In the genomic region with DNA sequence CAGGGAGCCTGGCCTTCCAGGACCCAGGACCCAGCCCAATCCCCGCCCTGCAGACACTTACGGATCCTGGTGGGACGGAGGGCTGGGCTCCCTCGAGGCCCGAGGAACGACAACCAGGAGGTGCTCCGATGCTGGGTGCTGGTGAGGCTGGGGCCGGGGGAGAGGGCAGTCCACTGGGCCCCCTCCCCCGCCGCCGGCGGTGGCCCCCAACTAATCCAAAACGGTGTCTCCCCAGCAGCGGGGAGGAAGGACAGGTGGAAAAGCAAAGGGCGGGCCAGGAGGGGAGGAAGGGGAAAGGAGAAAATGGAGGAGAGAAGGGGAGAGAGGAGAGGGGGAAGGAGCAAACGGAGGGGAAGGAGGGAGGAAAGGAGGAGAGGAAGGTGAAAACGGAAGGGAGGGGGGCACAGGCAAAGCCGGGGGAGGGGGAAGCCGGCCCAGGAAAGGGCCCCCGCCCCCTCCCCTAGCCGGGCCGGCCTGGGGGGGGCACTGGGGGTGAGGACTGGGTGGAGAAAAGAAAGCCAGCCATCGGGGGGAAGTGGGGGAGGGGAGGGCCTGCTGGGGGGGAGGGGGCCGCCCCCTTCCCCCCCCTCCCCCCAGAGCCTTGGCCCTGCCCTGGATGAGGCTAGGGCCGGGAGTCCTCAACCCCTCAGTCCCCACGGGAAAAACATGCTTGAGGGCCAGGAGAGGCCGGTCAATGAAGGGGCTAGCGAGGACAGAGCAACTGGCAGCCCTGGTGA, we compare ENCODE assay signal across 8 mouse cellular contexts. TPM values are rescaled to one million over a fixed set of nuclear protein-coding genes. Genes with fewer than 3 reads are reported as not detected.
DNase-seq lines count a peak whose midpoint lies in the region; ATAC-seq lines count a peak whose summit lies in the region.

A gene (minus strand): TSS at position 368 of the 737 bp plus-strand sequence.
A gene (plus strand): TSS at position 589 of the 737 bp plus-strand sequence.

- no peaks in the 10 kb centered on the region for H3K27me3 ChIP-seq in hindbrain, embryonic 12.5 days
- no peaks in the 10 kb centered on the region for H3K27me3 ChIP-seq in limb, embryonic 13.5 days
- H3K27me3 ChIP-seq in neural tube, embryonic 15.5 days (replicated peaks), result no peaks in the 10 kb centered on the region

- H3K4me2 ChIP-seq in hindbrain, embryonic 12.5 days (replicated peaks), result peak within 1 kb of the TSS; percentile 94
- H3K4me2 ChIP-seq in limb, embryonic 13.5 days (replicated peaks), result peak within 1 kb of the TSS; percentile 91
- H3K4me2 ChIP-seq in neural tube, embryonic 15.5 days, result peak within 1 kb of the TSS; percentile 86

- peak; percentile 46 for DNase-seq in embryo, embryonic 10 days (ENCODE audit: low spot score)
- DNase-seq in embryo, embryonic 9.5 days (ENCODE audit: extremely low spot score), result no peak
- no peak for DNase-seq in urinary bladder, adult 2 months (ENCODE audit: low spot score)
- DNase-seq in urinary bladder, postnatal 36 days (ENCODE audit: low spot score in 2 of 2), result no peak
- no peak for DNase-seq in spleen, postnatal 14 days (ENCODE audit: low spot score in 2 of 2)

- peak within 1 kb of the TSS; percentile 95 for H3K27ac ChIP-seq in hindbrain, embryonic 12.5 days
- H3K27ac ChIP-seq in limb, embryonic 13.5 days, result peak within 1 kb of the TSS; percentile 86
- peak within 1 kb of the TSS; percentile 95 for H3K27ac ChIP-seq in neural tube, embryonic 15.5 days (replicated peaks)

- H3K36me3 ChIP-seq in hindbrain, embryonic 12.5 days, result peaks cover 14% of the 10 kb centered on the region
- peaks cover 21% of the 10 kb centered on the region for H3K36me3 ChIP-seq in limb, embryonic 13.5 days
- peaks cover 13% of the 10 kb centered on the region for H3K36me3 ChIP-seq in neural tube, embryonic 15.5 days

- H3K9ac ChIP-seq in hindbrain, embryonic 12.5 days, result peak within 1 kb of the TSS; percentile 93
- peak within 1 kb of the TSS; percentile 91 for H3K9ac ChIP-seq in limb, embryonic 13.5 days
- H3K9ac ChIP-seq in neural tube, embryonic 15.5 days (replicated peaks), result peak within 1 kb of the TSS; percentile 92

- no peak for ATAC-seq in hindbrain, embryonic 12.5 days (ENCODE audit: low FRiP score)
- ATAC-seq in limb, embryonic 13.5 days (ENCODE audit: low FRiP score, low read depth), result no peak
- ATAC-seq in neural tube, embryonic 15.5 days (ENCODE audit: low FRiP score), result peak; percentile 6; the same call in 1 of the 2 replicates

- H3K4me3 ChIP-seq in hindbrain, embryonic 12.5 days, result peak within 1 kb of the TSS; percentile 79
- peak within 1 kb of the TSS; percentile 81 for H3K4me3 ChIP-seq in limb, embryonic 13.5 days
- H3K4me3 ChIP-seq in neural tube, embryonic 15.5 days (replicated peaks), result peak within 1 kb of the TSS; percentile 78

- 1% methylated on average over 20 of the region's 28 CpGs for WGBS in hindbrain, embryonic 12.5 days
- WGBS in limb, embryonic 13.5 days, result under 1% methylated on average over 25 of the region's 28 CpGs
- 2% methylated on average over 19 of the region's 28 CpGs for WGBS in neural tube, embryonic 15.5 days

- H3K9me3 ChIP-seq in hindbrain, embryonic 12.5 days (replicated peaks), result no peaks in the 10 kb centered on the region
- H3K9me3 ChIP-seq in limb, embryonic 13.5 days, result no peaks in the 10 kb centered on the region
- no peaks in the 10 kb centered on the region for H3K9me3 ChIP-seq in neural tube, embryonic 15.5 days (replicated peaks)

- peaks cover 65% of the 10 kb centered on the region for H3K4me1 ChIP-seq in hindbrain, embryonic 12.5 days
- H3K4me1 ChIP-seq in limb, embryonic 13.5 days, result peaks cover 43% of the 10 kb centered on the region
- peaks cover 62% of the 10 kb centered on the region for H3K4me1 ChIP-seq in neural tube, embryonic 15.5 days

RNA-seq across cellular contexts. Expression of the first gene that starts in this region (rescaled TPM):
- 30.7 and 34.7 TPM in 2 replicates for polyA plus RNA-seq in urinary bladder, adult 2 months (2012; rRNA removed)
- polyA plus RNA-seq in hindbrain, embryonic 12.5 days (2016; fragmentation: Nextera tagmentation; extraction: Ambion mirVana), result 16.5 and 17.1 TPM in 2 replicates
- 8.5 and 10.2 TPM in 2 replicates for polyA plus RNA-seq in limb, embryonic 13.5 days (2015; fragmentation: Nextera tagmentation; extraction: Ambion mirVana)
- polyA plus RNA-seq in neural tube, embryonic 15.5 days (2015; fragmentation: Nextera tagmentation; extraction: Ambion mirVana), result 14.9 and 17.8 TPM in 2 replicates

RNA-seq across cellular contexts. Expression of the second gene that starts in this region (rescaled TPM):
- polyA plus RNA-seq in urinary bladder, adult 2 months (2012; rRNA removed), result 23.1 and 27.7 TPM in 2 replicates
- 39.8 and 40.8 TPM in 2 replicates for polyA plus RNA-seq in hindbrain, embryonic 12.5 days (2016; fragmentation: Nextera tagmentation; extraction: Ambion mirVana)
- 36.3 and 37.8 TPM in 2 replicates for polyA plus RNA-seq in limb, embryonic 13.5 days (2015; fragmentation: Nextera tagmentation; extraction: Ambion mirVana)
- polyA plus RNA-seq in neural tube, embryonic 15.5 days (2015; fragmentation: Nextera tagmentation; extraction: Ambion mirVana), result 31.6 TPM in 2 replicates
